In genomic region chr13:106936256-106937137, GRCm38 (mm10) we compare ENCODE assay signal across 1 mouse cellular context.
TF ChIP-seq lines count a peak whose summit lies in the region.

Gene Ipo11, minus strand, starts transcription at chr13:106936958.

TF ChIP-seq in CH12.LX, 34 proteins besides CTCF, POLR2A, EP300 and RAD21 (continued from another document):
- peak; percentile 24; the same call in 1 of the 2 replicates for TF ChIP-seq ETS1 (conservative IDR thresholded peaks at IDR 0.05; ENCODE audit: low read depth, low read length)
- TF ChIP-seq ZC3H11A (IDR thresholded peaks at IDR 0.05; ENCODE audit: low read depth, low read length): no peak
- TF ChIP-seq NRF1 (IDR thresholded peaks at IDR 0.05; ENCODE audit: low read depth, low read length): peak; percentile 80
- TF ChIP-seq NELFE (IDR thresholded peaks at IDR 0.05; ENCODE audit: low read depth, low read length): peak; percentile 79
- TF ChIP-seq TBP (conservative IDR thresholded peaks at IDR 0.05; ENCODE audit: low read depth, low read length): no peak
- TF ChIP-seq TCF12 (IDR thresholded peaks at IDR 0.05; ENCODE audit: low read depth, low read length): peak; percentile 74
- TF ChIP-seq MYC (IDR thresholded peaks at IDR 0.05; ENCODE audit: low read depth, low read length): no peak
- TF ChIP-seq IRF4 (IDR thresholded peaks at IDR 0.05; ENCODE audit: low read depth, low read length): peak; percentile 74
- TF ChIP-seq ELF1 (IDR thresholded peaks at IDR 0.05; ENCODE audit: low read depth, low read length): peak; percentile 81
- TF ChIP-seq SIN3A (IDR thresholded peaks at IDR 0.05; ENCODE audit: low read length): peak; percentile 92
- TF ChIP-seq HCFC1 (IDR thresholded peaks at IDR 0.05; ENCODE audit: low read depth, low read length): peak; percentile 90
- TF ChIP-seq MXI1 (IDR thresholded peaks at IDR 0.05; ENCODE audit: low read depth, low read length): peak; percentile 93
